Mouse (Mus musculus): ENCODE measurements at regions not wholly inside any gene's neighbourhood (a gene's known extent, or its start where the extent isn't known, plus 50 kb on each side); places are given as distances from the start of the nearest gene placed in this dataset.
"Not testable (repeated sequence)": the region's sequence is repeated elsewhere in the genome, so short reads cannot be mapped to it uniquely, and the experiment has no call there.

DNA sequence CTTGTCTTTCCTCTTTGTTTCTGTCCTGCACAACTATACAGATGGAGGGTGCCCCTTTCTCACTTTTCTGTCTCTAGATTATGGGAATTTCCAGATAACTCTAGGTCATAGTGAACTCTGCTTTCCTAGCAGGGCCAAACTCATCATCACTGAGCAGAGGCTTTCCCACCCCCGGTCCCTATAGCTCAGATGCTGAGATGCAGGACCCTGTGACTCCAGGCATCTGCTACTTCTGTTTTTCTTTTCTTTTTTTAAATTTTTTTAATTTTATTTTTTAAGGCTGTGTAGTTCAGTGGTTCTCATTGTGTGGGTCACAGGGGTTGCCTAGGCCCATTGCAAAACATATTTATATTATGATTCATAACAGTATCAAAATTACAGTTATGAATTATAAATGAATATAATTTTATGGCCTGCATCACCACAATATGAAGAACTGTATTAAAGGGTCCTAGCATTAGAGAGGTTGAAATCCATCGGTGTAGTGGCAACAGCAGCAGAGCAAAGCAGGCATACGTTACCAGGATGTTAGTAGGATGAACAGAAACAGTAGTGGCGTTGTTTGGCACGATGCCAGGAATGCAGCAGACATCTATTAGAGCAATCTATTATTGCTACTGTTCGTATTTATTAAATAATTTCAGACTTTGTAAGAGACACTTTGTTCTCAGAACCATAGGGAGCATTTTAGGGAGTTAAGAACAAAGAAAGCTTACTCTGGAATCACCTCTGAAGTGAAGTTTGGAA, 343.8 kb downstream of the Edem1 start:
- no peaks in the 10 kb centered on the region for H3K9me3 ChIP-seq (ENCODE audit: control insufficient read depth, low read length)
- no peak overlapping the region for H3K4me2 ChIP-seq (ENCODE audit: low read length)
- no peak overlapping the region for H3K4me3 ChIP-seq (ENCODE audit: low read depth, low read length)
- H3K27ac ChIP-seq (ENCODE audit: low read depth) = no peak overlapping the region
- no peaks in the 10 kb centered on the region for H3K4me1 ChIP-seq (replicated peaks; ENCODE audit: control insufficient read depth, insufficient read depth, low read length)
- ATAC-seq (replicated peaks; ENCODE audit: low FRiP score, low TSS enrichment, low read depth) = 0 out of 2 replicates have a peak, but pooled peaks have one; percentile 40
- DNase-seq (ENCODE audit: low spot score) = no peak
- 35% methylated on average over 6 of the region's 6 CpGs for WGBS
- H3K27me3 ChIP-seq (replicated peaks; ENCODE audit: control insufficient read depth, insufficient read depth, low read length) = no peaks in the 10 kb centered on the region
- H3K9ac ChIP-seq (ENCODE audit: low read length) = no peak overlapping the region
- H3K36me3 ChIP-seq (ENCODE audit: control insufficient read depth, insufficient read depth, low read length) = no peaks in the 10 kb centered on the region

DNA sequence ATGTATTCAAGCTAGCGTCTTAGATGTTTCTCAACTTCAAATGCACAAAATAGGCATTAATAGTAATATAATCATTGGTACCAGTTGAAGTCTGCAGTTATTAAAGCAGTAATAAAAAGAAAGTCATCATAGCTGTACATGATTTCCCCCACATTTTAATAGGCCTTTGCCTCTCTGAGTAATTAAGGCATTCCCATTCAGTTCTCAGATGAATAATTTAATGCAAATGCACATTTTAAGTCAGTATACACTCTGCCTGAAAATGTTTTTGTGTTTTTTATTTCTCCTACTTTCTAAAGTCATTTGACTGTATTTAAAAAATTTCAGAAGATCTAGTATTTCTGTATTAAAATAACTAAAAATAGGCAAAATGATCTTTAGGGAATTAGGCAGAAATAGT, 344.6 kb downstream of the Edem1 start:
- no peaks in the 10 kb centered on the region for H3K27me3 ChIP-seq (replicated peaks; ENCODE audit: control insufficient read depth, insufficient read depth, low read length)
- no peak overlapping the region for H3K4me3 ChIP-seq (ENCODE audit: low read depth, low read length)
- no peaks in the 10 kb centered on the region for H3K36me3 ChIP-seq (ENCODE audit: control insufficient read depth, insufficient read depth, low read length)
- H3K9ac ChIP-seq (ENCODE audit: low read length) = no peak overlapping the region
- no peaks in the 10 kb centered on the region for H3K4me1 ChIP-seq (replicated peaks; ENCODE audit: control insufficient read depth, insufficient read depth, low read length)
- DNase-seq (ENCODE audit: low spot score) = no peak
- no peak overlapping the region for H3K4me2 ChIP-seq (ENCODE audit: low read length)
- 64% methylated on average over 1 of the region's 1 CpGs for WGBS
- ATAC-seq (replicated peaks; ENCODE audit: low FRiP score, low TSS enrichment, low read depth) = no peak
- no peak overlapping the region for H3K27ac ChIP-seq (ENCODE audit: low read depth)
- H3K9me3 ChIP-seq (ENCODE audit: control insufficient read depth, low read length) = no peaks in the 10 kb centered on the region

DNA sequence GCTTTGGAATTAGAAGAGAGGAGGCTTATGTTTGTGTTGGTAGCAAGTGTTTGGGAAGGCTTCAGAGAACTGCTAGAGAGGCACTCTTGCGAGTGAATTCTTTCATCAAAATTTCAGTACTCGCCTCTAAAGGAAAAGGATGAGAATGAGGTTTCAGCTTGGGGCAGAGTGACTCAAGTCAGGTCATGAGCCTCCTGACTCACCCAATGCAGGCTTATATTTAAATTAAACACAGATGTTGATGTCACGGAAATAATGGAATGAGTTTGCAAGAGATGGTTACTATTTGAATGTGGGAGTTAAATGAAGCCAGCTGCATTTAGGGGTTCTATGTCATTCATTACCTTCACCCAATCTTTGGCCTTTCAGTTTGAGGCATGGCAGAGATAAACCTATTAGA, 348.4 kb downstream of the Edem1 start:
- ATAC-seq (replicated peaks; ENCODE audit: low FRiP score, low TSS enrichment, low read depth) = no peak
- Histone ChIP-seq H3K27ac (ENCODE audit: low read depth) (no peak overlapping the region), H3K4me3 (ENCODE audit: low read depth, low read length) (no peak overlapping the region), H3K9me3 (ENCODE audit: control insufficient read depth, low read length) (no peaks in the 10 kb centered on the region), H3K4me2 (ENCODE audit: low read length) (no peak overlapping the region), H3K36me3 (ENCODE audit: control insufficient read depth, insufficient read depth, low read length) (no peaks in the 10 kb centered on the region), H3K27me3 (replicated peaks; ENCODE audit: control insufficient read depth, insufficient read depth, low read length) (no peaks in the 10 kb centered on the region), H3K9ac (ENCODE audit: low read length) (no peak overlapping the region), H3K4me1 (replicated peaks; ENCODE audit: control insufficient read depth, insufficient read depth, low read length) (no peaks in the 10 kb centered on the region)
- 65% methylated on average over 3 of the region's 3 CpGs for WGBS
- DNase-seq (ENCODE audit: low spot score) = no peak

DNA sequence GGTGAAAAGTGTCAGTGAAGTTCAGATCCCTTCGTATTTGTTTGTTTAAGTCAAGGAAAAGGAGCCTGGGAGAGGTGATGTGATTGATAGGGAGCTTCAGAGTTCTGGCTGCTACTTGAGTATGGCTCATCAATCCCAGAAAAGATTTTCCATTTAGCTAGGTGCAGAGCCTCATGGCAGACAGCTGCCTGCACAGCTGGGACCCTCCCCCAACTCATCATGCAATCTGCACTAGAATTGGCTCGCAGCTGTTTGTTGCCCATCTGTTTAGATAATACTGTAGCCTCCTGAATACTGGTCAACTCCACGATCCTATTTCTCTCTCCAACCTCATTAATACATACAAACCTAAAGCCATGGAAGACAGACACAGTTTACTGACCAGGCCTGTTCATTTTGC, 354.4 kb downstream of the Edem1 start:
- Histone ChIP-seq H3K27ac (ENCODE audit: low read depth) (no peak overlapping the region), H3K27me3 (replicated peaks; ENCODE audit: control insufficient read depth, insufficient read depth, low read length) (no peaks in the 10 kb centered on the region), H3K9me3 (ENCODE audit: control insufficient read depth, low read length) (no peaks in the 10 kb centered on the region), H3K4me1 (replicated peaks; ENCODE audit: control insufficient read depth, insufficient read depth, low read length) (no peaks in the 10 kb centered on the region), H3K4me2 (ENCODE audit: low read length) (no peak overlapping the region), H3K36me3 (ENCODE audit: control insufficient read depth, insufficient read depth, low read length) (no peaks in the 10 kb centered on the region), H3K4me3 (ENCODE audit: low read depth, low read length) (no peak overlapping the region), H3K9ac (ENCODE audit: low read length) (no peak overlapping the region)
- ATAC-seq (replicated peaks; ENCODE audit: low FRiP score, low TSS enrichment, low read depth) = no peak
- WGBS = 15% methylated on average over 3 of the region's 3 CpGs
- no peak for DNase-seq (ENCODE audit: low spot score)

DNA sequence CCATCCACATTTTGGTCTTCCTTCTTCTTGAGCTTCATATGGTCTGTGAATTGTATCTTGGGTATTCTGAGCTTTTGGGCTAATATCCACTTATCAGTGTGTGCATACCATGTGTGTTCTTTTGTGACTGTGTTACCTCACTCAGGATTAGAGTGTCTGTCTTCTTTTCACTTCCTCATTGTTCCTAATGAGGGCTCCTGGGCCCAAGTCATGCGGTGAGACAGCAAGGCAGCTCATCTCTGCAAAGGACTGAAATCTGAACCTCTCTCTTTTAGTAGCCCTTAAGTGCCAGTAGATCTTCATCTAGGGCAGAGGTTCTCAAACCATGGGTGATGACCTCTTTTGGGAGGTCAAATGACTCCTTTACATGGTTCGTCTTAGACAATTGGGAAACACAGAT, 364.6 kb downstream of the Edem1 start:
- H3K36me3 ChIP-seq (ENCODE audit: control insufficient read depth, insufficient read depth, low read length) = not testable (repeated sequence)
- WGBS = 79% methylated on average over 2 of the region's 2 CpGs

DNA sequence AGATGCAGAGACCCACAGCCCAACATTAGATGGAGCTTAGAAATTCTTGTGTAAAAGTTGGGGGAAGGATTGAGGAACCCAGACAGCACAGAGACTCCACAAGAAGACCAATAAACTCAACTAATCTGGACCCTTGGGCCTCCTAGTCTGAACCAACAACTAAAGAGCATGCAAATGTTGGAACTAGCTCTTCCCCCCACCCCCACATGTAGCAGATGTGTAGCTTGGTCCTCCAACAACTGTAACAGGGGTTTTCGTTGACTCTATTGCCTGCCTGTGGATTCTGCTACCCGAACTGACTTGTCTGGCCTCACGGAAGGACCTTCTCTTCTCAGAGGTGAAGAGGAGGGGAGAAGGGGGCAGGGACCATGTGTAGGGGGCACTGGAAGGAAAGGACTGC, 365.2 kb downstream of the Edem1 start:
- no peak for DNase-seq (ENCODE audit: low spot score)
- H3K27ac ChIP-seq (ENCODE audit: low read depth) = no peak overlapping the region
- H3K27me3 ChIP-seq (replicated peaks; ENCODE audit: control insufficient read depth, insufficient read depth, low read length) = no peaks in the 10 kb centered on the region
- no peaks in the 10 kb centered on the region for H3K9me3 ChIP-seq (ENCODE audit: control insufficient read depth, low read length)
- no peak overlapping the region for H3K9ac ChIP-seq (ENCODE audit: low read length)
- no peak overlapping the region for H3K4me2 ChIP-seq (ENCODE audit: low read length)
- no peak for ATAC-seq (replicated peaks; ENCODE audit: low FRiP score, low TSS enrichment, low read depth)
- H3K4me1 ChIP-seq (replicated peaks; ENCODE audit: control insufficient read depth, insufficient read depth, low read length) = no peaks in the 10 kb centered on the region
- 80% methylated on average over 3 of the region's 3 CpGs for WGBS
- H3K4me3 ChIP-seq (ENCODE audit: low read depth, low read length) = no peak overlapping the region
- no peaks in the 10 kb centered on the region for H3K36me3 ChIP-seq (ENCODE audit: control insufficient read depth, insufficient read depth, low read length)

More for the DNA sequence above, 364.6 kb downstream of the Edem1 start:
- not testable (repeated sequence) for DNase-seq (ENCODE audit: low spot score); H3K9ac ChIP-seq (ENCODE audit: low read length); H3K9me3 ChIP-seq (ENCODE audit: control insufficient read depth, low read length); H3K27me3 ChIP-seq (replicated peaks; ENCODE audit: control insufficient read depth, insufficient read depth, low read length); H3K4me2 ChIP-seq (ENCODE audit: low read length); ATAC-seq (replicated peaks; ENCODE audit: low FRiP score, low TSS enrichment, low read depth); H3K4me1 ChIP-seq (replicated peaks; ENCODE audit: control insufficient read depth, insufficient read depth, low read length); H3K27ac ChIP-seq (ENCODE audit: low read depth); H3K4me3 ChIP-seq (ENCODE audit: low read depth, low read length)

DNA sequence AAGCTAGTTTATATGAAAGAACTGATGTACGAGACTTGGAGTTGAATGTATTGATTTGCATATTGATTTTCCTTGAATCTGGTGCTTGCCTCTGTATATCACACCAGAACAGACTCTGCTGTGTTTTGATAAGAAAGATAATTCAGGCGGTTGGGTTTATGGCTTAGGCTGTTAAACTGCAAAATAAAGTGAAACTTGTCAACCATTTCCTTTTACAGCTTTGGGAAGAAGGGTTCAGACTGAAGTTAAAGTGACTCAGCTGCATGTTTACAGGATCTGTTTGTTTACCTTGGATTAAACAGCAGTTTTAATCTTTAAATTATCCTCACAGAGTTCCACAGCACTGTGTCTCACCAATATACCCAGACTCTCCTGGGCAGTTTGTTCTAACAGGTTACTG, 381.3 kb downstream of the Edem1 start:
- Histone ChIP-seq H3K4me3 (ENCODE audit: low read depth, low read length) (no peak overlapping the region), H3K4me1 (replicated peaks; ENCODE audit: control insufficient read depth, insufficient read depth, low read length) (no peaks in the 10 kb centered on the region), H3K27ac (ENCODE audit: low read depth) (no peak overlapping the region), H3K9ac (ENCODE audit: low read length) (no peak overlapping the region), H3K9me3 (ENCODE audit: control insufficient read depth, low read length) (no peaks in the 10 kb centered on the region), H3K27me3 (replicated peaks; ENCODE audit: control insufficient read depth, insufficient read depth, low read length) (no peaks in the 10 kb centered on the region), H3K36me3 (ENCODE audit: control insufficient read depth, insufficient read depth, low read length) (no peaks in the 10 kb centered on the region), H3K4me2 (ENCODE audit: low read length) (no peak overlapping the region)
- WGBS = 34% methylated on average over 2 of the region's 2 CpGs
- ATAC-seq (replicated peaks; ENCODE audit: low FRiP score, low TSS enrichment, low read depth) (no peak), DNase-seq (ENCODE audit: low spot score) (no peak)

DNA sequence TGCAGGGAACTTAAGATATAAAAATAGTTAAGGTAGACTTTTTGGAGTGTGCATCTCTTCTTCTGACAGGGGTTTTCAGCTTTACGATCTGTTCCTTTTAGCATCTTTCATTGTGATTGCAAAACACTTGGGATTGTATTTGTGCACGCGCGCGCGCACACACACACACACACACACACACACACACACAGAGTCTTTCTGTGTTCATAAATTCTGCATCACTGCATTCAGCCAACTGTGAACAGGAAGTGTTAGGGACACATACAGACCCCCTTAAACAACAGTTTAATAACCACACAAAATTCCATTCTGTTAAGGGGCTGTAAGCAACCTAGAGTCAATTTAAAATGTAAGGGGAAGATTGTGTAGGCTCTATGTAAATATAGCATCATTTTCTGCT, 401.9 kb downstream of the Edem1 start:
- WGBS = 96% methylated on average over 6 of the region's 6 CpGs
- H3K4me1 ChIP-seq (replicated peaks; ENCODE audit: control insufficient read depth, insufficient read depth, low read length) = no peaks in the 10 kb centered on the region
- no peak overlapping the region for H3K27ac ChIP-seq (ENCODE audit: low read depth)
- no peaks in the 10 kb centered on the region for H3K9me3 ChIP-seq (ENCODE audit: control insufficient read depth, low read length)
- ATAC-seq (replicated peaks; ENCODE audit: low FRiP score, low TSS enrichment, low read depth) (no peak), DNase-seq (ENCODE audit: low spot score) (no peak)
- H3K4me3 ChIP-seq (ENCODE audit: low read depth, low read length) = no peak overlapping the region
- H3K36me3 ChIP-seq (ENCODE audit: control insufficient read depth, insufficient read depth, low read length) = no peaks in the 10 kb centered on the region
- H3K4me2 ChIP-seq (ENCODE audit: low read length) = no peak overlapping the region
- no peak overlapping the region for H3K9ac ChIP-seq (ENCODE audit: low read length)
- H3K27me3 ChIP-seq (replicated peaks; ENCODE audit: control insufficient read depth, insufficient read depth, low read length) = no peaks in the 10 kb centered on the region

DNA sequence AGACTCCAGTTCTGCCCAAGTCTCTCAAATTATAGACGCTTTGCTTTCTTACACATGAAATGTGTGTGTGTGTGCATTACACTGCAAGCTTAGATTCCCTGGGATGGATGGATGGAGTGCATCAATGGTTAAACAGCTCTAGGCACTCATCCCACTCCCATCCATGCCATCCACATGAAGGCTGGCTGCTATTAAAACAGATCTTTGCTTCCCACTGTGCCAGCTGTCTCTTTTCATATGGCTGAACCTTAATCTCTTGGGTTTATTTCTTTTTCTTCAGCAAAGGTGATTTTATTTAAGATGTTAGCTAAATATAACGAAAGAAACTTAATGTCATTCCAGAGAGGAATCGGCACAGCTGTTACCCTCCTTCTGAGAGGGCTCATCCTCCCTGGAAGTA, 405.0 kb downstream of the Edem1 start:
- no peak overlapping the region for H3K4me3 ChIP-seq (ENCODE audit: low read depth, low read length)
- no peak for DNase-seq (ENCODE audit: low spot score)
- ATAC-seq (replicated peaks; ENCODE audit: low FRiP score, low TSS enrichment, low read depth) = no peak
- H3K27ac ChIP-seq (ENCODE audit: low read depth) = no peak overlapping the region
- H3K9me3 ChIP-seq (ENCODE audit: control insufficient read depth, low read length) = no peaks in the 10 kb centered on the region
- H3K36me3 ChIP-seq (ENCODE audit: control insufficient read depth, insufficient read depth, low read length) = no peaks in the 10 kb centered on the region
- H3K27me3 ChIP-seq (replicated peaks; ENCODE audit: control insufficient read depth, insufficient read depth, low read length) = no peaks in the 10 kb centered on the region
- WGBS = 71% methylated on average over 3 of the region's 3 CpGs
- no peak overlapping the region for H3K9ac ChIP-seq (ENCODE audit: low read length)
- H3K4me1 ChIP-seq (replicated peaks; ENCODE audit: control insufficient read depth, insufficient read depth, low read length) = no peaks in the 10 kb centered on the region
- no peak overlapping the region for H3K4me2 ChIP-seq (ENCODE audit: low read length)
